Mouse (Mus musculus): Measurements from ENCODE around the gene Cd38.

Cd38 gene

DNA sequence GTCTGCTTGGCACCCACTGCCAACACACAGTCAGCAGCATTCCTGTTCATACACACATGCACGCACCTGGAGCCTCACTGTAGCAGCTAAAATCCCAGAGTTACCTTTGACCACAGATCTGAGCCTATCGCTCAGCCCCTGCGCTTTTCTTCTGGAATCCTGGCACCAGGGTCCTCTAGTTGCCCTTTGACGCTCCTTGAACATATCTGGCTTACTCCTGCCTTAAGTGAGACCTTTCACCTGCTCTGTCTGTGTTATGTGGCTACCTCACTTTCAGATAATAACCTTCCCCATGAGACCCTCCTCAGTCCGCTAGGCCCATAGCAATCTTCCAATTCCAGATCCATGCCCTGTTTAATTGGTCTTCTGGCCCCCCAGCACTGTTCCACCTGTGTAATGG, 8.3 kb upstream of the Cd38 start:
- DNase-seq, result no peak

DNA sequence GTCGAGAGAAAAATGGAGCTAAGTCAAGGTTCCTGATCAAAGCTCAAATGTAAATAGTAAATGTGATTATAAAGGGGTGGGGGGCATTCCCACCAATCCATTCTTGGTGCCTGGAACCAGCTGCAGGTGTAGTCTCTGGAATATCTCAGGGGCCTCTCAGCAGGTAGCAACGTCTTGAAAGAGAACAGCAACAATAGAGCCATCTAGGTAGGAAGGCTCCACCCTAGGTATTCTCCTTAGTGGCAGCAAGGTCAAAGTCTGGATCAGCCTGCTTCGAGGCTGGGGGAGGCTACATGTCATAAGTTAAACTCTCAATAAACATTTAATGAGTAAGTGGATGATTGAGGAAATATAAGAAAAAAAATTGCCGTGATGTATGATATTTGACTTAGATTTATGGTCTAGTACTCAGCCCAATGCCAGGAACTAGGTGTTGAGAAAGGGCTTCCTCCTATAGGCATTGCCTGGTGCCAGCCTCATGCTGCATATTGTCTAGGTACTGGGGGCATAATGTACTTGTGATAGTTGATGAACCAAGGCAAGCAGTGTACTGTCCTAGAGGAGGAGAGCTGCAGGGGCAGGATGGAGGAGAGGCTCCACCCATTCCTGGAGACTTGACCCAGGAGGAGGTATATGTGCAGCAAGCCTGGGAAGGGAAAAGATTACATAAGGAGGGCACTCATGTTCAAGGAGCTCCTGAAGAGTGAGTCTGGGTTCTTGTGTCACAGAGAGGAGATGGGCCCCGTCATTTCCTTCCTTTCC, 7.5 kb upstream of the Cd38 start:
- DNase-seq, result no peak

DNA sequence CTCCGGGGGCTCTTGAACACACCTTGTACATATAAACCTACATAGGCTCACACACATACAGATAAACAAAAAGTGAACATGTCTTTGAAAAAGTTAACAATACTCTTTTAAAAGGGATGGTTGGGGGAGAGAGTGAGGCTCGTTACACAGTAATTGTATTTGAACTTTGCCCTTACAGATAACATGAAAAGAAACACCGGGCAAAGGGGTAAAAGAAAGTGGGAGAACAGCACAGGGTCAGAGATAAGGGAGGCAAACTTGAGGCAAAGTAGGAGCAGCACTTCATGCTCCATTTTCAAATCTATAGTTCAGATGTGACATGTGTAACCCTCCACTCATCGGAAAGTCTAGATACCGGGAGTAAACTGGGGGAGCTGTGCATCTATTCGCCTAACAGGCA, 4.7 kb upstream of the Cd38 start:
- no peak for DNase-seq

DNA sequence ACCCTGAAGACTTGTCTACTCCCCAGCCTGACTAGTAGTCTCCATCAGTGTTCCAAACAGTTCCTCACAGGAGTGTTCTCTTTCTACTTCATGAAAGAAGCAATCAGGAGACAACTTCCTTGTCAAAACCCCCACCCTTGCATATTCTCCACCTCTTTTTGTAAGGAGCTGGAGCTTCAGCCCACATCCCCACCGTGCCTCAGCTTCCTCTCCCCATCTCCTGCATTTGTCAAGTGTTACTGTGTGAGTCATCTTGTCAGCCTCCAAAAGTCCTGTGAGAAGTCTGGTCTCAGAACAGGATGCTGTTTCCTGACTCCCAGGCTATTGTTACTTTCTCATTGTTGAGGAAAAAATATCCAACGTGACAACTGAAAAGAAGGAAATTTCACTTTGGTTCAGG, 3.0 kb upstream of the Cd38 start:
- DNase-seq, result no peak

DNA sequence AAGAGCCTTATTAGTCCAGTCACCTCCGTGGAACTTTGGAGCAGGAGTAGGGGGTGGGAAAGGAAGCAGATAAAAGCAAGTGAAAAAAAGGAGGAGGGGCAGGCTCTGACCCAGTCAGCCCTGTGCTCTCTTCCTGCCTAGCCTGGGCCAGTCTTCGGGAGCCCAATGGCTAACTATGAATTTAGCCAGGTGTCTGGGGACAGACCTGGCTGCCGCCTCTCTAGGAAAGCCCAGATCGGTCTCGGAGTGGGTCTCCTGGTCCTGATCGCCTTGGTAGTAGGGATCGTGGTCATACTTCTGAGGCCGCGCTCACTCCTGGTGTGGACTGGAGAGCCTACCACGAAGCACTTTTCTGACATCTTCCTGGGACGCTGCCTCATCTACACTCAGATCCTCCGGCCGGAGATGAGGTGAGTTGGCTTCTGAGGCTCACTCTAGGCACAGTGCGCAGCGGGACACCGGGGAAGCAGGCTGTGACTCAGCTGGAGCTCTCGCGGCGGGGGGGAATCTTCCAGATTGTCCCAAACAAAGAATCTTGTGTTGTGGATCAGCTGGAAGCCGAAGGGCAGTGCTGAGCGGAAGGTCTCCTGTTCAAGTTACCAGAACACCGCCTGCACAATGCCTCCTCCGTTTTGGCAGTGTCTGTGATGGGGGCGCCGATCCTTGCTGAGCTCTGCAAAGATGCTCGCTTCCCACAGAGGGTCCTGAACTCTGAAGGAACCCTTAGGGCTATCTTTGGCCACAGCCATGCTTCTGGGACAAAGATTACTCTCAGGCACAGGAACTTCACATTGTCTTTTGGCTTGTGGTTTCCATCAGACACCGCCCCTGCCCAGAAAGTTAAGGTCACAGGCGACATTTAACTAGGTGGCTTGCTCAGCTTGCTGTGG, 603 bp downstream of the Cd38 start:
- DNase-seq, result peak; percentile 44 to 52

DNA sequence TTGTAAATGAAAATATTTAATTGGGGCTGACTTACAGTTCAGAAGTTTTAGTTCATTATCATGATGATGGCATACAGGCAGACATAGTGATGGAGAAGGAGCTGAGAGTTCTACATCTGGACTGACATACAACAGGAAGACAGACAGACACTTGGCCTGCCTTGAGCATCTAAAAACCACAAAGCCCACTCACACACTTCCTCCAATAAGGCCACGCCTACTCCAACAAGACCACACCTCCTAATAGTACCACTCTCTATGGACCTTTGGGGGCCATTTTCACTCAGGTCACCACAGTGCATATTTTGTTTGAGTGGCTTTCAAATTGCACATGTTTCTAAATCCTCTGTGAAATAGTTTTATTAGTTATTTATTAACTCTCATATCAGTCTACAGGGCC, 3.5 kb downstream of the Cd38 start:
- no peak for DNase-seq

DNA sequence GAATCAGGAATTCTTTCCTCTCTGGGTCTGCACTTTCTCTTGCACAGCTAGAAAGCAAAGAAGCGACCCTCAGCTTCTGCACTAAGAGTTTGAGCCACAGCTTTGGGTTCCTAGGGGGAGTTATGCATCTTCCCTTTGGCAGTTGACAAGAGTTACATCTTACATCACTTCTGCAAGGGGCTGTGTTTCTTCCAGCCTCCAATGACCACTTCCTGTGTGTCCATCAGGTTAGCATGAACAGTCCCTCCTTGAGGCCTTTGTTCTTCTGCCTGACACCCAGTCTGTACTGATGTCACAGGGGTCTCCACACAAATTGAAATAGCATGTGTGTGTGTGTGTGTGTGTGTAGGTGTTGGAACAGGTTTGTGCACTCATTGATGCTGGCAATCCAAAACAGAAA, 4.3 kb downstream of the Cd38 start:
- no peak for DNase-seq

DNA sequence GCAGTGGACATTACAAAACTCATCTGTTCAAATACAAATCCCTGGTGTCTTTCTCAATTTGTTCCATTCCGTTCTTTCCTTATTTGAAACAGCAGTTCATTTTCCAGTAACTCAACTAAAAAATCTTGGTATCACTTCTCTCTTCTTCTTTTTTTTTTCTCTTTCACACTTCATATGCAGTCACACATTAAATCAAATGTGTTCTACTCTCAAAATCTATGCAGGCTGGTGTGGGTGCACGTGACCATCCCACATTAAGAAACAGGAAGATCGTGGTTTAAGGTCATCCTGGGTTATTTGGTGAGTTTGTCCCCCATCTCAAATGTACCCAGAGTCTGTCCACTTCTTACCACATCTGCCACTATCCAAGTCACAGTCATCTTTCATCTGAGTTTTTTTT, 13.7 kb downstream of the Cd38 start:
- DNase-seq, result no peak

DNA sequence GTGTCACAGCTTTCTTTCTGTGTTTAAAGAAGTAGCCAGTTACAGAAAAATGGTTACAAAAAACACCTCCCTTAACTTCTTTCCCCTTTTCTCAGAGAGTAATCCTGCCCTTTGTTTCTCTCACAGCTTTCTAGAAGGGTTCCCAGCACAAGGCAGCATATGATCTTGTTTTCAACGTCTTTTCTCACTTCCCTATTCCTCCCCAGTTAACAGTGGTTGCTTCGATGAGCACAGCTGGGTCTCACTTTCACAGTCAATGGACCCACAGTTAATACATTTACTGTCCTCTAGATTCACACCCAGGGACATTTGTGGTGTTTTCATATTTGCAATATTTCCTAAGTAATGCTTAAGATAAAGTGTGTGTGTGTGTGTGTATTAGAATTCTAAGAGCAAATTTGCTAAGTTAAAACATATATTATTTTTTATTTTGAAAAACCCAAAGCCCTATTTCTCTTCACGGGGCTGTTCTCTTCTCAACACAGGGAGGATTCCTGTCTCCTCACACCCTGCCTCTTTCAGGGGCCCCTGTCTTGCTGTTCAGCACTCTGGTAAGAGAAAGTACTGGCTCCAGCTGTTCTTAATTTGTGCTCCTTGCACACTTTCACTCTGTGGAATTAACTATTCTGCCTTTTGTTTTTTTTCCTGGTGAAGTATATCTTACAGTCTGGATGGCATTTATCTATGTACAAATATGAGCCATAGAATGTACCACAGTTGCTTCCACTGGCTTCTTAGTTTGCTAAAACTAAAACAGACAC, 16.9 kb downstream of the Cd38 start:
- DNase-seq, result no peak

DNA sequence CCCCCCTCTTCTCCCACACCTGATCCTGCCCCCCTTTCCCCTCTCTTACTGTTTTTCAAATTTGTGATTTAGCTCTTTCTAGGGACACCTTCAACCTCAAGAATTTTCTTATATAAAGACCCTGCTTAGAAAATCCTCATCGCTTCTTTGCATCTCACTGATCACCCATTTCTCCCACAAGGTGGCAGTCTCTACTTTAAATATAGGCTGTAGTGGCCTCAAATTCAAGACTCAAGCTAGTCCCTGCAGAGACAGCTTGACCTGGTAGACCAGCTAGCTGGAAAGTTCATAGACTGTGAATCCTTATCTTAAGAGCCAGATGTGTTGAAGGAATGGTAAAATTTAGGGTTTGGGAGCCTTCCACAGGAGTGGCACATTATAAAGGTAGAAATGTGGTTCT, 24.0 kb downstream of the Cd38 start:
- DNase-seq, result peak; percentile 40 to 50

DNA sequence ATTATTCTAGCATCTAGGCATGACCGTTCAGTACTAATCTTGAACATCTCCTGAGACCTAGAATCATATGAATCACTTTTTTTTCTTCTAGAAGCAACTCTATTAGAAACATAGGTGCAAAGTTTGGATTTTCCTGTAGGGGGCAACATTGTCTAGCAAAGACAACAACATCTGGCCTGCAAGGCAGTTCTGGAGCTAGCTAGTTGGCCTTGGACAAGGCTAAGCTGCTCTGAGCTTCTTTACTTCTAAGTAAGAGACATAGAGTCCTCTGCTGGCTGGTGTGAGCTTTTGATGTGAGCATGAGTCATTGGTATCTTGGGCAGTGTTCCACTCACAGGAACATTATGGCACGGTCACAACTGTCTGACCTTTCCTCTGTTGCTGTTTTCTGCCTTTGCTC, 25.8 kb downstream of the Cd38 start:
- DNase-seq, result peak; percentile 8 to 20

DNA sequence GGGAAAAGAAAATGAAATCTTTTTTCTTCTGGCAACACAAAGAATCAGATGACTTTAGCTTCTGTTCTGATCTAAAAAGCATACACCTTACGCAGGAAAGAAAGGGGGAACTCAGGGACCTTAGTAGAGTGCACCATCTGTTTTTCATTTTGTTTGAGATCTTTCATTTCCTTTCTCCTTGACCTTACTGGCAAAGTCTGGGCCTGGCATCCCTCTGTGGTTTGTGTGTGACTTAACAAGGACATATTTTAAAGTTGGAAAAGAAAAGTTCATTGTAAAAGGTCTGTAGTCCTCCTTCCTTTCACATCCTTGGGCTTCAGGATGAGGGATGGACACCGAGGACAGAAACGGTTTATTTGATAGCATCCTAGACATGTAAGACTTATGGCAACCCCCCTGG, 27.6 kb downstream of the Cd38 start:
- DNase-seq, result no peak

DNA sequence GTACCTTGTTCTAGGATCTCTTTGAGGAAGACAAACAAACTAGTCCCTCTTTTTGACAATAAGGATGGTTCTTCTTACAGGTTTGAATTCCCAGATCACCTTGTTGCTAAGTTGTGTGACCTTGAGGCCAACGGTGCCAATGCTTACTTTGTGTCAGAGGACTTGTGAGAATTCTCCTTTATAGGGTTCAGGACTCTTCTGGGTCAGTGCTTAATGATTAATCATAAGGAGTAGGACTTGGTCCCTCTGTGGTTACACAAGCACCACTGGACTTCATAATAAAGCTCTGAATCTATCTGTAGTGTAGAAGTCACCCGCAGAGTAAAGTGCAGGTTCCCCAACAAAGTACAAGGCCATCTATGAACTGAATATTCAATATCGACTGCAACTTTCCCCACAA, 36.3 kb downstream of the Cd38 start:
- DNase-seq, result no peak

DNA sequence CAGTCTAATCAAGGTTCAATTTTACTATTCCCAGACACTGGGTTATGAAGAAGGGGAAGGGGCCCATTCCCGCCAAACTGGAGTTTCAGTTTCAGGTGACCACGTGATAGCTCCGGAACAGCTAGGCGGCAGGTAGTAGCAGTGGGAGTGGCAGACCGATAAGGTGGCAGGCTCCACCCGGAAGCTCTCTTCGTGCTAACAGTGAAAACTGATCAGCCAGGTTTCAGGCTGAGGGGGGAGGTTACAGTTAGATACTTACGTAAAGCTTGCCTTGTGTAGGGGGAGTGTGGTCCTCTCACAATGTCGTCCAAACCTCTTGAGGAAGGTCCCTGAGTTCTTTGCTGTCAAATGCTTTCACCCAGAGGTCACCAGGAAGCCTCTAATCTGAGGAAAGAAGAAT, 40.9 kb downstream of the Cd38 start:
- DNase-seq, result no peak

DNA sequence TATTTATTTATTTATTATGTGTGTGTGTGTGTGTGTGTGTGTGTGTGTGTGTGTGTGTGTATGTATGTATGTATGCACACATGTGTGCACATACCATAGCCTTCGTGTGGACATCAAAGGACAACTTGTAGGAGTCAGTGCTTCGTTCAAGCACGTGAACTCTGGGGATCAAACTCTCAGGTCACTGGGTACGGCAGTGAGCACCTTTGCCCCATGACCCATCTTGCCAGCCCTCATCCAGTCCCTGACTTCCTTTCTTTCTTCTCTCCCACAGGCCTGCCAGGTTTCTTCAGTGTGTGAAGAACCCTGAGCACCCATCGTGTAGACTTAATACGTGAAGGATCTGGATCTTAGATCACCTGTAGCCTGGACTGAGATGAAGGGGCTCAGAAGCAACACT, 41.7 kb downstream of the Cd38 start:
- no peak for DNase-seq

DNA sequence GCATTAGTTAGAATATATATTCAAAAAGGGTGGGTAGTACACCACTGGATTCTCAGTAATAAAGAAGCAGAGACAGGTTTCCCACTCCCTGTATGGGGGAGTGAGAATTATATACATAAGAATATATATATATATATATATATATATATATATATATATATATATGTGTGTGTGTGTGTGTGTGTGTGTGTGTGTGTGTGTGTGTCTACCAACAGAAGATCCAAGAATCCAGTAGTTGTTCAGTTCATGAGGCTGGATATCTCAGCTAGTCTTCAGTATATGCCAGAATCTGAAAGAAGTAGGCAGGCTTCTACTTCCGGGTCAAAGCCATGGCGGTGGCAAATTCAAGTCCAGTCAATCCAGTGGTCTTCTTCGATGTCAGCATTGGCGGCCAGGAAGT, 44.5 kb downstream of the Cd38 start, which contains the start of gene Gm7879:
Gene Gm7879, plus strand, starts transcription at position 301 of the 400 bp plus-strand sequence.
- DNase-seq, result peak; percentile 5 to 6

DNA sequence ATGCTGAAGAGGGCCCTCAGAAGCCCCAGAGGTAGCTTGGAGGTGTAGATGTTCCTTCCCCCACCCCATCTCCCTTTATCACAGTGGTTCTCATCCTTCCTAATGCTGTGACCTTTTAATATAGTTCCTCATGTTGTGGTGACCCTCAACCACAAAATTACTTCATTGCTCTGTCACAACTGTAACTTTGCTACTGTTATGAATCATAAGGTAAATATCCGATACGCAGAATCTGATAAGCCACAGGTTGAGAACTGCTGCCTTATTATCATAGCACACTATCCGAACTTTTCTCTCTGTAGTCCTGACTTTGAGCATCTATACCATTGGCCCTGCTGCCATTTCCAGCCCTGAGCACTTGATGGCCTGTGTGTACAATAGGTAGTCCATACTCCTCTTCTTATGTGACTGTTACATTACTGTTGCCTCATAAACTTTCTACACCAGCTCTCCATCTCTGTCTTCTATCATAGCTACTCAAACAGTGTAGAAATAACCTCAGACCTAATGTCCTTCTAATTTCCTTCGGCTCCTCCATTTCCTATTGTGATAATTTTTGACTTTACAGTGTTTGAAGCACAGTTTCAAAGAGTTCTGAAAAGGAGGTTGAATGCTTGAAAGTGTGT, 47.0 kb downstream of the Cd38 start:
- no peak for DNase-seq

DNA sequence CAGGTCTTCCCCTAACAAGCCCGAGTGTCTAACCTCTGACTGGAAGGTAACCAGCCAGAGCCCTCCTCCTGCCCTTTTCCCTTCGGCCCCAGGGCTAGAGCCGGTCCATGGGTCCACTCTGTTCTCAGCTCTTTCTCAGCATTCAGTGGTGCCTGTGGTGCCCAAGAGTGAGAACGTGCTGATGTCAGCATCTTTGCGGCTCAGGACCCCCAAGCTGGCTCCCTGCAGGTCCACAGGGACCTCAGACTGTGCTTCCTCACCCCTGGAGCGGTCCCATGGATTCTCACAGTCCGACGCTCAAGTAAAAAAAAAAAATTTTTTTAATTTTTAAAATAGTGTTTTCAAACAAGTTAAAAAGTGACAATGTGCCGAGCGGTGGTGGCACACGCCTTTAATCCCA, 53.5 kb downstream of the Cd38 start:
- DNase-seq, result no peak

DNA sequence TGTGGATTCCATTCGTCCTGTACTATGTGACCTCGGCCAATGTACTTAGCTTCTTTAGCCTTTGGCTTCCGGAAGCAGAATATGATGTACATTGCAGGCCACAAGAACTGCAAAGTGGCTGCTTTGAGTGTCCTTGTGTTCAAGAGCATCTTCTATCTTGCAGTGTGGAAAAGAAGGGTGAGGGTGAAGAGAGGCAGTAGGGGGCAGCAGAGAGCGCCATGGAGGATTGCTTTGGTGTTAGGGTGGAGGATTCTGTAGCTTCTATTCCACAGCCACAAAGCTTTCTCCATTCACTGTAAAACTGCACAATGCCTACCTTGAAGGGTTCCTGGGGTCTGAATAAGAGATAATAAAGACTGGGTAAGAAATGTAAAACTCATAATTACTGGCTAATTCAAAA, 55.6 kb downstream of the Cd38 start:
- DNase-seq, result peak; percentile 48 to 63

DNA sequence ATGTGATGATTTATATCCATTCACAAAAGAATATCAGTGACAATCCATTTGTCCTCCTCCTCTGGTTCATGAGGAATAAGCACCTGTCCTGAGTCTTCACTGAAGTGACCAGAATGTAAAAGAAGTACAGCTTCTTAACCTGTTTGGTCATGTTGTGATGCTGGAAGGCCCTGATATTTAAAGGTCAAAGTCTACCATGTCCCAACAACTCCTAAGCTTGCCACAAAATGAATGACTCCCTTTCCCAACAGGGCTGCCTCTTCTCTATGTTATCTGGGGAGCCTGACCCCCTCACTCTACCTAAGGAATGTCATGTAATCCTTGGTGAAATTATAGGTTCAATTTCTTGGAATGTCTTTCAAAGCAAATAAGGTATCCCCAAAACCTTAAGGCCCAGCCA, 59.4 kb downstream of the Cd38 start:
- DNase-seq, result no peak

DNA sequence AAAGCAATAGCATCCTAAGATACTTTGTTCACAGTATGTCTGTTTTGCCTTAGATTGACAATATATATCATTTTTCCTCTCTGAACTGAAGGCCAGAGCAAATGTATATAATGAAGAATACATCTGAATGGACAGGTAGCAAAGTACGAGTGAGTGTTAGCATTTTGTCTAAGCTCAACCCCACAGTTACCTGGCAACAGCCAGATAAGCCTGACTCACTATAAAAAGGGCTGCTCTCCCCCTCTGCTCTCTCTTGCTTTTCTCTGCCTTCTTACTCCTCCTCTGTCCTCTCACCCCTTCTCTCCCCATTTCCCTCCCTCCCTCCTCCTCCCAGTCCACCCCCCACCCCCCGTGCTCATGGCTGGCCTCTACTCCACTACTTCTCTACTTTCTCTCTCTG, 64.9 kb downstream of the Cd38 start:
- no peak for DNase-seq

DNA sequence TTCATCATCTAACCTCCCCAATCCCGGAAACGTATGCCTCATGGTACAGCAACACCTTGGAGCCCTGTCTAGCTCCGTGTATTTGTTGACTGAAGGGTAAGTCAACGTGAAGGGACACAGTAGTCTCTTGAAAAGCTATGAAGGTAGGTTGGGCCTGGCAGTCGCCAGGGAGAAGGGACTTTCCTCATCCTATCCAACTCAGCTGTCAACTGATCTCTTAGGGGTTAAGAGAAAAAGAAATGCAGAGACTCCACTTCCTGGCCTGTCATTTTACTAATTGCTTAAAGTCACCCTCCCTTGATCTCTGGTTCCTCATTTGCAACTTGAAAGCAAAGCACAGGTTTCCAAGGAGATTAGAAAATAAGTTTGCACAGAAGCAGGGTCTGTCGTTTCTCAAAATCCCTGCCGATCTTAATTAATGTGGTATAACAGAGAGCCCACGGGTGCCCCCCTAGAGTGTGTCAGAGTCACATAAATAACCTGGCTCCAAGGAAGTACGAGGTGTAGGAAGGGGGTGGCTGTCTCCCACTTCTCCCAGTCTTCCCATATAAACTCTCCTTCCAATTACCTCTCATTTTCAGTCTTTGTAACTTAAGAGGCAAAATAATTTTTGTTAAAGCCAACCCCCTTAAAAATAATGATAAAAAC, 79.1 kb downstream of the Cd38 start:
- DNase-seq, result no peak
